Mouse (Mus musculus): Measurements from ENCODE around the gene Fads2. TPM values are rescaled to one million over a fixed set of nuclear protein-coding genes. Genes with fewer than 3 reads are reported as not detected.
A peak's percentile ranks its signal among the peaks of the same experiment; 100 is the strongest.

The Fads2 gene
- polyA plus RNA-seq, 2 experiments = 22.7 to 41.9 TPM

- peak; percentile 26; the same call in 1 of the 2 replicates for ATAC-seq (ENCODE audit: insufficient read depth)
- H3K36me3 ChIP-seq (replicated peaks; ENCODE audit: control insufficient read depth, insufficient read depth, low read depth) = peaks cover 82% of the 10 kb centered on the region
- H3K27ac ChIP-seq = no peak overlapping the region
- H3K4me2 ChIP-seq (ENCODE audit: low read depth) = peak overlapping the region; percentile 0; the same call in 1 of the 2 replicates
- H3K9ac ChIP-seq (replicated peaks) = no peak overlapping the region
- H3K4me3 ChIP-seq (ENCODE audit: insufficient read depth in 1 of 2, low read depth in 2 of 2, low read length in 2 of 2) = no peak overlapping the region
- no peaks in the 10 kb centered on the region for H3K27me3 ChIP-seq (ENCODE audit: control insufficient read depth, insufficient read depth, low read length)
- TF ChIP-seq CTCF (IDR thresholded peaks at IDR 0.05; ENCODE audit: low read depth) (no peak), EP300 (IDR thresholded peaks at IDR 0.05; ENCODE audit: low read depth) (no peak)
- DNase-seq (ENCODE audit: low read depth in 3 of 3, low spot score in 3 of 3) = no peak
- WGBS (ENCODE audit: insufficient replicate concordance) = 16% methylated on average over 8 of the region's 8 CpGs
- H3K4me1 ChIP-seq (replicated peaks; ENCODE audit: control insufficient read depth in 2 of 2, insufficient read depth in 2 of 2, low read length in 1 of 2) = peaks cover 13 to 38% of the 10 kb centered on the region in 2 experiments
- no peaks in the 10 kb centered on the region for H3K9me3 ChIP-seq (ENCODE audit: control insufficient read depth, low read length)
Observed at GRCm38 (mm10) chr19:10025169-10025875, 76.2 kb downstream of the Fads2 start.

- peak overlapping the region; percentile 16; the same call in 1 of the 2 replicates for H3K4me2 ChIP-seq (ENCODE audit: low read depth)
- H3K36me3 ChIP-seq (replicated peaks; ENCODE audit: control insufficient read depth, insufficient read depth, low read depth) = peaks cover 79% of the 10 kb centered on the region
- ATAC-seq (ENCODE audit: insufficient read depth) = no peak
Observed at GRCm38 (mm10) chr19:10023304-10023758, 78.2 kb downstream of the Fads2 start.

GRCm38 (mm10) chr19:10022414-10023303 lies 78.9 kb downstream of the Fads2 start:
- Histone ChIP-seq H3K4me2 (ENCODE audit: low read depth) (peak overlapping the region; percentile 16; the same call in 1 of the 2 replicates), H3K4me3 (ENCODE audit: insufficient read depth in 1 of 2, low read depth in 2 of 2, low read length in 2 of 2) (no peak overlapping the region), H3K27ac (no peak overlapping the region), H3K4me1 (replicated peaks; ENCODE audit: control insufficient read depth in 2 of 2, insufficient read depth in 2 of 2, low read length in 1 of 2) (peaks cover 24 to 57% of the 10 kb centered on the region in 2 experiments), H3K9ac (replicated peaks) (no peak overlapping the region; the same call in 1 of the 2 replicates), H3K27me3 (ENCODE audit: control insufficient read depth, insufficient read depth, low read length) (no peaks in the 10 kb centered on the region), H3K36me3 (replicated peaks; ENCODE audit: control insufficient read depth, insufficient read depth, low read depth) (peaks cover 74% of the 10 kb centered on the region), H3K9me3 (ENCODE audit: control insufficient read depth, low read length) (no peaks in the 10 kb centered on the region)
- DNase-seq (ENCODE audit: low read depth in 3 of 3, low spot score in 3 of 3) = no peak
- TF ChIP-seq EP300 (IDR thresholded peaks at IDR 0.05; ENCODE audit: low read depth) (no peak), CTCF (IDR thresholded peaks at IDR 0.05; ENCODE audit: low read depth) (peak; percentile 64)
- 71% methylated on average over 5 of the region's 5 CpGs for WGBS (ENCODE audit: insufficient replicate concordance)
- ATAC-seq (ENCODE audit: insufficient read depth) = no peak

More at GRCm38 (mm10) chr19:10023304-10023758, 78.2 kb downstream of the Fads2 start:
- H3K27me3 ChIP-seq (ENCODE audit: control insufficient read depth, insufficient read depth, low read length) = no peaks in the 10 kb centered on the region
- DNase-seq (ENCODE audit: low read depth in 3 of 3, low spot score in 3 of 3) = no peak
- peaks cover 23 to 55% of the 10 kb centered on the region in 2 experiments for H3K4me1 ChIP-seq (replicated peaks; ENCODE audit: control insufficient read depth in 2 of 2, insufficient read depth in 2 of 2, low read length in 1 of 2)
- H3K9ac ChIP-seq (replicated peaks) = no peak overlapping the region
- no peak overlapping the region for H3K4me3 ChIP-seq (ENCODE audit: insufficient read depth in 1 of 2, low read depth in 2 of 2, low read length in 2 of 2)
- no peaks in the 10 kb centered on the region for H3K9me3 ChIP-seq (ENCODE audit: control insufficient read depth, low read length)
- H3K27ac ChIP-seq = no peak overlapping the region
- WGBS (ENCODE audit: insufficient replicate concordance) = 39% methylated on average over 9 of the region's 9 CpGs
- TF ChIP-seq EP300 (IDR thresholded peaks at IDR 0.05; ENCODE audit: low read depth) (no peak), CTCF (IDR thresholded peaks at IDR 0.05; ENCODE audit: low read depth) (no peak)

GRCm38 (mm10) chr19:10021981-10022380 lies 79.6 kb downstream of the Fads2 start:
- Histone ChIP-seq H3K4me2 (ENCODE audit: low read depth) (no peak overlapping the region), H3K4me3 (ENCODE audit: insufficient read depth in 1 of 2, low read depth in 2 of 2, low read length in 2 of 2) (no peak overlapping the region), H3K9me3 (ENCODE audit: control insufficient read depth, low read length) (no peaks in the 10 kb centered on the region), H3K9ac (replicated peaks) (no peak overlapping the region), H3K4me1 (replicated peaks; ENCODE audit: control insufficient read depth in 2 of 2, insufficient read depth in 2 of 2, low read length in 1 of 2) (peaks cover 24 to 64% of the 10 kb centered on the region in 2 experiments), H3K36me3 (replicated peaks; ENCODE audit: control insufficient read depth, insufficient read depth, low read depth) (peaks cover 67% of the 10 kb centered on the region), H3K27ac (no peak overlapping the region), H3K27me3 (ENCODE audit: control insufficient read depth, insufficient read depth, low read length) (no peaks in the 10 kb centered on the region)
- 70% methylated on average over 2 of the region's 2 CpGs for WGBS (ENCODE audit: insufficient replicate concordance)
- ATAC-seq (ENCODE audit: insufficient read depth) (no peak), DNase-seq (ENCODE audit: low read depth in 3 of 3, low spot score in 3 of 3) (no peak)
- TF ChIP-seq EP300 (IDR thresholded peaks at IDR 0.05; ENCODE audit: low read depth) (no peak), CTCF (IDR thresholded peaks at IDR 0.05; ENCODE audit: low read depth) (no peak)

Data from liver, embryonic 14.5 days (tissue).